Mouse (Mus musculus): ENCODE measurements around the gene Lepr. TPM values are rescaled to one million over a fixed set of nuclear protein-coding genes. Genes with fewer than 3 reads are reported as not detected.

Gene Lepr
- polyA plus RNA-seq, 1 experiment from 2014 or later = 8.5 TPM

- no peaks in the 10 kb centered on the region; the same call in 1 of the 2 replicates for H3K9me3 ChIP-seq (ENCODE audit: control insufficient read depth, low read length)
- H3K4me2 ChIP-seq (ENCODE audit: low read depth, low read length) = no peak overlapping the region
- H3K27ac ChIP-seq (ENCODE audit: low read length) = no peak overlapping the region
- WGBS = 75% methylated on average over 4 of the region's 4 CpGs
- no peak for ATAC-seq (ENCODE audit: low read depth)
- H3K4me1 ChIP-seq (replicated peaks; ENCODE audit: control insufficient read depth, insufficient read depth, low read length) = peaks cover 5% of the 10 kb centered on the region; the same call in 1 of the 2 replicates
- no peak overlapping the region for H3K4me3 ChIP-seq (ENCODE audit: low read length)
- H3K27me3 ChIP-seq (ENCODE audit: control insufficient read depth, insufficient read depth, low read depth, low read length) = no peaks in the 10 kb centered on the region
- H3K9ac ChIP-seq (ENCODE audit: low read length) = no peak overlapping the region
- H3K36me3 ChIP-seq (ENCODE audit: control insufficient read depth, insufficient read depth, low read length) = no peaks in the 10 kb centered on the region
Measured at GRCm38 (mm10) chr4:101689241-101689640, 28.0 kb upstream of the Lepr start.

DNA sequence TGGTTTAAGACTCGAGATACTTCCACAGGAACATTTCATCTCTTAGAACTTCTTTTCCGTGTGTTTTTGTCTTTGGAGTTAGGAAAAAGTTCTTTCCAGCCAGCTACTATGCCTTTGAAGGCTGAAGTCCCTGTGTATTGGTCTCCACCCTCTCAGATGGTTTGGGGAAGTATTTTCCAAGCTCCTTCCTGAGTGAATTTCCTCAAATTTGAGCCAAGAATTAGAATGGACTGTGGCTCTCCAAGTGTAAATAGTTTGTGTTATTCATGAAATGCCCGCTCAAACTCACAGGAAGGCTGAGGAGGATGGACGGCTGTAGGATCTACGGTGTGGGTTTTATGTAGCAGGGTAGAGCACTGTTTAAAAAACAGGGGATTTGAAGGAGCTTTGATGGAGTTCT is 27.6 kb upstream of the Lepr start:
- no peak overlapping the region for H3K4me3 ChIP-seq (ENCODE audit: low read length)
- no peak overlapping the region for H3K27ac ChIP-seq (ENCODE audit: low read length)
- H3K9me3 ChIP-seq (ENCODE audit: control insufficient read depth, low read length) = no peaks in the 10 kb centered on the region; the same call in 1 of the 2 replicates
- no peak overlapping the region for H3K4me2 ChIP-seq (ENCODE audit: low read depth, low read length)
- no peak for ATAC-seq (ENCODE audit: low read depth)
- no peaks in the 10 kb centered on the region for H3K27me3 ChIP-seq (ENCODE audit: control insufficient read depth, insufficient read depth, low read depth, low read length)
- H3K36me3 ChIP-seq (ENCODE audit: control insufficient read depth, insufficient read depth, low read length) = no peaks in the 10 kb centered on the region
- H3K9ac ChIP-seq (ENCODE audit: low read length) = no peak overlapping the region
- 54% methylated on average over 5 of the region's 5 CpGs for WGBS
- H3K4me1 ChIP-seq (replicated peaks; ENCODE audit: control insufficient read depth, insufficient read depth, low read length) = peaks cover 5% of the 10 kb centered on the region; the same call in 1 of the 2 replicates

DNA sequence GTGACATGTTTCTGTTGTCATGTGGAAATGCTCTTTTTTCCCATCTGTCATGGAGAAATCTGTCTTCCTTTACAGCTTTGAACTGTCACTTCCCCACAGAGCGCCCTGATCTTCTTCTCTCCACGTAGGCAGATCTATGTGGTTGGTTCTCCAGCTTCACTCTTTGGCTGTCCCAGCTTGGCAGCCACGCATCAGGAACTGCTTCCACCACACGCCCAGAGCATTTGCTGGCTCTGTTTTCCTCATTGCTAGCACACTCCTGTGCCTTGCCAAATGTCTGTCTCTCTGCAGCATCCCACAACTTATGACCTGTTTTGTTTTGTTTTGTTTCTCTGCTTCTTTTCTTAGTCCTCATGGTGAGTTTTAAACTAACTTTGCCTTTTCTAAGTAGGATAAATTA is 24.3 kb upstream of the Lepr start:
- no peaks in the 10 kb centered on the region for H3K36me3 ChIP-seq (ENCODE audit: control insufficient read depth, insufficient read depth, low read length)
- no peak overlapping the region for H3K4me2 ChIP-seq (ENCODE audit: low read depth, low read length)
- no peak overlapping the region for H3K27ac ChIP-seq (ENCODE audit: low read length)
- peaks cover 5% of the 10 kb centered on the region; the same call in 1 of the 2 replicates for H3K4me1 ChIP-seq (replicated peaks; ENCODE audit: control insufficient read depth, insufficient read depth, low read length)
- WGBS = 48% methylated on average over 4 of the region's 4 CpGs
- no peak overlapping the region for H3K4me3 ChIP-seq (ENCODE audit: low read length)
- H3K27me3 ChIP-seq (ENCODE audit: control insufficient read depth, insufficient read depth, low read depth, low read length) = no peaks in the 10 kb centered on the region
- ATAC-seq (ENCODE audit: low read depth) = peak; percentile 77
- H3K9ac ChIP-seq (ENCODE audit: low read length) = no peak overlapping the region
- H3K9me3 ChIP-seq (ENCODE audit: control insufficient read depth, low read length) = no peaks in the 10 kb centered on the region; the same call in 1 of the 2 replicates

GRCm38 (mm10) chr4:101694529-101694928 is 22.7 kb upstream of the Lepr start:
- peak; percentile 72 for ATAC-seq (ENCODE audit: low read depth)
- no peak overlapping the region for H3K27ac ChIP-seq (ENCODE audit: low read length)
- WGBS = 33% methylated on average over 6 of the region's 6 CpGs

DNA sequence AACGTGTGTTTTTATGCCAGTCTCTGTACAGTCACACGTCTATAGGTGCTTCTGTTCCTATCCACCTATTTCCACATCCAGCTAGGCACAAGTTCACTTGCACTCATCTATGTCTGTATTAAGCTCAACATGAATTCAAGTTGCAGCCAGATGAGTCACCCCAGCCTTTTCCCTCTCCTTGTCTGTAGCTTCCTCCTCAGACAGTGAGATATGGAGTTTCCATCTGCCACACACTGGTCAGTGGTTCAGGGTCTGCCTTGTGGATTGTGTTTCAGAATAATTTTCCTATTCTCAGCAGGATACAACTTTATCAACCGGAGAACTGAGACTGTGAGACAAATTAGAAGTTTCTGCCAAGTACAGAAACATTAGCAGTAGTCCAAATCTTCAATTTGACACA is 20.0 kb upstream of the Lepr start:
- ATAC-seq (ENCODE audit: low read depth) = no peak
- peaks cover 13% of the 10 kb centered on the region for H3K4me1 ChIP-seq (replicated peaks; ENCODE audit: control insufficient read depth, insufficient read depth, low read length)
- no peaks in the 10 kb centered on the region for H3K9me3 ChIP-seq (ENCODE audit: control insufficient read depth, low read length)
- H3K4me3 ChIP-seq (ENCODE audit: low read length) = no peak overlapping the region
- no peaks in the 10 kb centered on the region for H3K36me3 ChIP-seq (ENCODE audit: control insufficient read depth, insufficient read depth, low read length)
- H3K4me2 ChIP-seq (ENCODE audit: low read depth, low read length) = no peak overlapping the region
- no peaks in the 10 kb centered on the region for H3K27me3 ChIP-seq (ENCODE audit: control insufficient read depth, insufficient read depth, low read depth, low read length)
- H3K27ac ChIP-seq (ENCODE audit: low read length) = no peak overlapping the region
- H3K9ac ChIP-seq (ENCODE audit: low read length) = no peak overlapping the region
- 68% methylated on average over 3 of the region's 3 CpGs for WGBS

More at GRCm38 (mm10) chr4:101694529-101694928, 22.7 kb upstream of the Lepr start:
- Histone ChIP-seq H3K9ac (ENCODE audit: low read length) (no peak overlapping the region), H3K4me2 (ENCODE audit: low read depth, low read length) (no peak overlapping the region), H3K9me3 (ENCODE audit: control insufficient read depth, low read length) (no peaks in the 10 kb centered on the region; the same call in 1 of the 2 replicates), H3K4me1 (replicated peaks; ENCODE audit: control insufficient read depth, insufficient read depth, low read length) (peaks cover 7% of the 10 kb centered on the region), H3K4me3 (ENCODE audit: low read length) (no peak overlapping the region), H3K36me3 (ENCODE audit: control insufficient read depth, insufficient read depth, low read length) (no peaks in the 10 kb centered on the region), H3K27me3 (ENCODE audit: control insufficient read depth, insufficient read depth, low read depth, low read length) (no peaks in the 10 kb centered on the region)

DNA sequence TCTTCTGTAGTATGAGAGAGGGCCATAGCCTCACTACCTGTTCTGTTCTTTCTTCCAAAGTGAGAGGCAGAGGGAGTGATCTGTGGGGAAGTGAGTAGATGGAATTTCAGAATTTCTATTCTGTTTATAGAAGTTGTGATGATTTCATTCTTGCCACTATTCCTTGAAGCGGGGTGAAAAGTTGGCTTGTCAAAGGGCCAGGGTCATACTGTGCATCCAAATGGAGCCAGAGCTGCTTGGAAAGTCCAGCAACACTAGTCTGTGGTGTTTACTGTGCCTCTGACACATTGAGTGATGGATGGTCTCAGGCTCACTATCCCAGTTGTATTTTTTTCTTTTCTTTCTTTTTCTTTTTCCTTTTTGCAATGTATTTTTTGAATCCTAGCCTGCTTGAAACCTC is 17.8 kb upstream of the Lepr start:
- Histone ChIP-seq H3K9ac (ENCODE audit: low read length) (no peak overlapping the region), H3K4me1 (replicated peaks; ENCODE audit: control insufficient read depth, insufficient read depth, low read length) (peaks cover 8% of the 10 kb centered on the region), H3K27ac (ENCODE audit: low read length) (no peak overlapping the region; the same call in 1 of the 2 replicates), H3K36me3 (ENCODE audit: control insufficient read depth, insufficient read depth, low read length) (no peaks in the 10 kb centered on the region), H3K4me2 (ENCODE audit: low read depth, low read length) (no peak overlapping the region), H3K27me3 (ENCODE audit: control insufficient read depth, insufficient read depth, low read depth, low read length) (no peaks in the 10 kb centered on the region), H3K9me3 (ENCODE audit: control insufficient read depth, low read length) (no peaks in the 10 kb centered on the region), H3K4me3 (ENCODE audit: low read length) (no peak overlapping the region)
- peak; percentile 59; the same call in 1 of the 2 replicates for ATAC-seq (ENCODE audit: low read depth)
- WGBS = 38% methylated on average over 1 of the region's 1 CpGs

DNA sequence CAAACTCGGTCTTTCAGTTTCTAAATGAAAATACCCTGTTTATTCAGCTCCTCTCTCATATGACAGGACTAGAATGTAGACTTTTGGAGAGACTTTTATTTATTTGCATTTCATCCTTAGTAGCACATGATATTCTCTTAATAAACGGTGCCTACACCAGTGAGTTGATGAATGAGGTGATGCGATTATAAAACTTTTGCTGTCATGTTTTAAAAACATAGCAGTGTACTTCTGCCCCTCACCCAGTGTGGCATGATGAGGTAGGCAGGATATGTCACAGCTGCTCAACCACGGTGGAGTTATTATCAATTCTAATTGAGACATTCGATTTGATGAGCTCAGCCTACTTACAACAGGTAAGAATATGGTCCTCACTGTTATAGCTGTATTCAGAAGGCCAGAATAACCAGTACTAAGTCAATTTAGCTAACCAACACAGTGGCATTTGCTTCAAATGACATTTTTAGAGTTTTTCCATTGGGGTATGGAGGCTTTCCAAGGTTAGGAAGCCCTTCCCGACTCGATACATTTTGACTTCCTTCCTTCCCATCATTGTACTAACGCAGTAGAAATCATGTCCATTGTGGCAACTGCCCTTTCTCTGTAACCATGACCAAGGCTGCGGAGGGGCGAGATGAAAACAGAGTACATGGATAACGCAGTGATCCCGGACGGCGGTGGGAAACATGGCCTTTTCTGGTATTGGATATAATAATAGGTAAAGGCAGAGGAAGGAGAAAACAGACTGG is 16.1 kb upstream of the Lepr start:
- 57% methylated on average over 14 of the region's 14 CpGs for WGBS
- ATAC-seq (ENCODE audit: low read depth) = peak; percentile 86
- no peak overlapping the region for H3K27ac ChIP-seq (ENCODE audit: low read length)

GRCm38 (mm10) chr4:101705325-101705724 is 11.9 kb upstream of the Lepr start:
- Histone ChIP-seq H3K36me3 (ENCODE audit: control insufficient read depth, insufficient read depth, low read length) (no peaks in the 10 kb centered on the region), H3K27ac (ENCODE audit: low read length) (no peak overlapping the region), H3K4me3 (ENCODE audit: low read length) (no peak overlapping the region), H3K4me1 (replicated peaks; ENCODE audit: control insufficient read depth, insufficient read depth, low read length) (peaks cover 10% of the 10 kb centered on the region), H3K4me2 (ENCODE audit: low read depth, low read length) (no peak overlapping the region), H3K27me3 (ENCODE audit: control insufficient read depth, insufficient read depth, low read depth, low read length) (no peaks in the 10 kb centered on the region), H3K9ac (ENCODE audit: low read length) (no peak overlapping the region), H3K9me3 (ENCODE audit: control insufficient read depth, low read length) (no peaks in the 10 kb centered on the region)
- WGBS = 79% methylated on average over 9 of the region's 9 CpGs
- ATAC-seq (ENCODE audit: low read depth) = no peak

More for the DNA sequence above, 16.1 kb upstream of the Lepr start:
- H3K4me1 ChIP-seq (replicated peaks; ENCODE audit: control insufficient read depth, insufficient read depth, low read length) = peaks cover 8% of the 10 kb centered on the region
- H3K36me3 ChIP-seq (ENCODE audit: control insufficient read depth, insufficient read depth, low read length) = no peaks in the 10 kb centered on the region
- no peak overlapping the region for H3K4me2 ChIP-seq (ENCODE audit: low read depth, low read length)
- no peaks in the 10 kb centered on the region for H3K27me3 ChIP-seq (ENCODE audit: control insufficient read depth, insufficient read depth, low read depth, low read length)
- no peak overlapping the region for H3K4me3 ChIP-seq (ENCODE audit: low read length)
- no peaks in the 10 kb centered on the region for H3K9me3 ChIP-seq (ENCODE audit: control insufficient read depth, low read length)
- H3K9ac ChIP-seq (ENCODE audit: low read length) = no peak overlapping the region

DNA sequence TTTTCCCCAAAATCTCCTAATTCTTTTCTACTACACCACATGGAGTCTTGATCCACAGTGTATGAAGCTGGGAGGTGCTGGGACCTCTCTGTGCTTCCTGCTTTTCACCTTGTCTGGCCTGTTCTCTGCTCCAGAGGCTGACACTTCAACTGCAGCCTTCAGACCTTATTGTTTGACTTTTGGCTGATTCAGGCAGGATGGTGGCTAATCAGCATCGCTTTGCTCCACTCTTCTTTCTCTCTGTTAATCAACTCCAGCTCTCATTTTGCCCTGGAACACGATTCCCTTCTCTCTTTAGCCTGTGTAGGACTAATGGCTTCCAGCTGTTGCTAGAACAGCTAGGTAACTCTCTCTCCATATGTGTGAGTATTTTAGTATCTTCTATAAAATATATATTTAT is 10.0 kb upstream of the Lepr start:
- H3K4me2 ChIP-seq (ENCODE audit: low read depth, low read length) = no peak overlapping the region
- H3K4me3 ChIP-seq (ENCODE audit: low read length) = no peak overlapping the region
- WGBS = 25% methylated on average over 2 of the region's 2 CpGs
- peaks cover 5% of the 10 kb centered on the region for H3K4me1 ChIP-seq (replicated peaks; ENCODE audit: control insufficient read depth, insufficient read depth, low read length)
- H3K9ac ChIP-seq (ENCODE audit: low read length) = no peak overlapping the region
- H3K36me3 ChIP-seq (ENCODE audit: control insufficient read depth, insufficient read depth, low read length) = no peaks in the 10 kb centered on the region
- ATAC-seq (ENCODE audit: low read depth) = no peak
- no peaks in the 10 kb centered on the region for H3K27me3 ChIP-seq (ENCODE audit: control insufficient read depth, insufficient read depth, low read depth, low read length)
- no peak overlapping the region for H3K27ac ChIP-seq (ENCODE audit: low read length)
- H3K9me3 ChIP-seq (ENCODE audit: control insufficient read depth, low read length) = no peaks in the 10 kb centered on the region
